Mouse (Mus musculus) adrenal gland, adult 8-10 months (tissue): ENCODE data around the gene Llcfc1. TPM values are rescaled to one million over a fixed set of nuclear protein-coding genes. Genes with fewer than 3 reads are reported as not detected.

Source experiments
- DNase-seq: peaks from one replicate; pipeline ENCODE4 v3.0.0; 2022
- total RNA-seq, 4 experiments: library from RNA; stranded (reverse); gene quantifications; 2 replicates each; pipeline ENCODE4 v1.2.4; 2022

Gene Llcfc1
- total RNA-seq: not detected

DNA sequence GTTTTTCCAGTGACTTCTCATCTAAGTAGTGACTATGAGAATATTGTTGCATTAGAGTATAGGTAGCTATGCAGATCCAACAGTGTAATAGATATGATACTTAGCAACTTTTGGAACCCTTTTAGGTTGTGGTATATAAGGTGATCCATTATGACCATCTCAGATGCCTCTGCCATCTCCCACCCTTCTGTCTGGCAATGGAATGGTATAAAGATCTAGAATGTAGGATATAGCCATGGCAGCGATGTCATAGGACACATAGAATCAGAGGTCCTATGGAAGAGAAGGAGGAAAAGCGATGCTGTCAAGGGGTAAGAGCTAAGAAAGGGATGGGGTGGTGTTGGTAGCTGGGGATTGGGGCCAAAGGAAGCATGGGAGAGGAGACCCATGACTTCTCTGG lies at the start of gene Llcfc1:
TSS of gene Llcfc1 (plus strand) at position 301 of the 400 bp plus-strand sequence.
- no peak for DNase-seq

DNA sequence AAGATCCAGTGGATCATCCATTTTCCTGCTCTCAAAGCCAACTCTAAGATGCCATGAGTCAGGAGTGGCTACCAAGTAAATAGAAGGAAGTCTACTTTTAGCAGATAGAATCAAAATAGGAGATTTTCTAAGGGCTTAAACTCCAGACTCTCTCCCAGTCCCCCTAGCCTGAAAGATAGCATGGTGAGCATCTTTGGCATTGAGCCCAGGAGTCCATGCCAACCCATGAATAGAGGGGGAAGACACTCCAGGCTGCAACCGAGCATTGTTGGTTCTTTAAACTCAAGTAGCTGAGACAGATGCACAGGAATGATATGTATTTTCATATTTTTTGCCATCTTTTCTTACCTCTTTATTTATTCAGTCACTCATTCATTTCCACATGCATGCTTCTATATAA lies 49.0 kb upstream of the Llcfc1 start:
- no peak for DNase-seq

DNA sequence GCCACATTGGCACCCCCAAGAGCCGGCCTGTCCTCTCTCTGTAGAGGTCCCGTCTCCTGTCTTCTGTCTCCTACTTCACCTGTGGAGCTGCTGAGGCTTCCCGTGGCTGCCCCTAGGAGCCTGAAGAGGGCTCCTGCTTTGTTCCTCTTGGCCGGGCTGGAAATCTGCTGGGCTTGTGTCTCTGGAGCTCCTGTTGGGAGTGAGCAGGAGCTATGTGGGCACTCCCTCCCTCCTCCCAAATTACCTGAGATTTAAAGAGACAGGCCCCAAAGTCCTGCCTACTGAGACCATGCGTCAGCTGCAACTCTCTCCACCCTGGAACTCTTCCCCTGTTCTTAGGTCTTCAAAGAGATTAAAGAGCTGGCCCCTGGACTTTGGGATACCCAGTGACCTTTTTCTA lies 48.1 kb upstream of the Llcfc1 start, which contains the start of gene Trpv6:
TSS of gene Trpv6 (minus strand) at position 228 of the 400 bp plus-strand sequence.
- DNase-seq: no peak

DNA sequence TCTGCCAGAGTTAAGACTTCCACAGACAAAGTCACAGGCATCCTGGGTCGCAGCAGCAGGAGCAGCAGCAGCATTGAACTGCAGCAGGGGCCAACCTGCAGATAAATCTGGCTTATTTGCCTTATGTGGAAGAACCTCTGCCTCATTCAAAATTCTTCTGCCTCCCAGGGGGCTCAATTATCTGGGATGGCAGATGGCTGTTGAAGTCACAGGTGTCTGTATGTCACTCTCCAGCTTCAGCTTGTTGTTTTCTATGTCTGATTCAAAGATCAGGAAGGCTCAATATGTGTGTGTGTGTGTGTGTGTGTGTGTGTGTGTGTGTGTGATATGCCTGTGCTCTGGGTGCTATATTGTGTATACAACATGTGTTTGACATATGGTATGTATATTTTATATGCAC lies 46.8 kb upstream of the Llcfc1 start:
- DNase-seq: no peak

DNA sequence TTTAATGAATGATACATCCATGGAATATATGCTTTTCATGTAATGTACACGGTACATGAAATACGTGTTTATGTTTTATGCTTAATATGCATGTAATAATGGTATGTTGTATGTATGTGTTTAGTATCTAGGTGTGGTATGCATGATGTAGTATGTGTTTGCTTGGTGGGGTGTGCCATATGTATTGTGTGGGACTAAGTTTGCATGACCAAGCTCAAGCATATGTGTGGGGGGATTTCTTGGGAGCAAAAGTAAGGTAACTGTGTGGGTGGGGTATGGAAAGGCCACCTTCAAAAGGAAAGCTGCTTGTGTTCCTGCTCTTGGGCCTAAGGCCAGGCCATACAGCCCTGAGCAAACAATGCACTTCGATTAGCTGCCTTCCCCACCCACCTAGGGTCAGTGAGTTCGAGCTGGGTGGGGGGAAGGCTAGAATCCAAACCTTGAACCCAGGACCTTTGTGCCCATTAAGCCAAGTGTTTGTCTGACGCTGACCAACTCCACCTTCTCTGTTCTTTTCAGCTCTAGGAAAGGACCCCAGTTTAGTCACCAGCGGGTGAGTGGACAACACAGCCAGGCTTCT lies 46.2 kb upstream of the Llcfc1 start:
- no peak for DNase-seq

DNA sequence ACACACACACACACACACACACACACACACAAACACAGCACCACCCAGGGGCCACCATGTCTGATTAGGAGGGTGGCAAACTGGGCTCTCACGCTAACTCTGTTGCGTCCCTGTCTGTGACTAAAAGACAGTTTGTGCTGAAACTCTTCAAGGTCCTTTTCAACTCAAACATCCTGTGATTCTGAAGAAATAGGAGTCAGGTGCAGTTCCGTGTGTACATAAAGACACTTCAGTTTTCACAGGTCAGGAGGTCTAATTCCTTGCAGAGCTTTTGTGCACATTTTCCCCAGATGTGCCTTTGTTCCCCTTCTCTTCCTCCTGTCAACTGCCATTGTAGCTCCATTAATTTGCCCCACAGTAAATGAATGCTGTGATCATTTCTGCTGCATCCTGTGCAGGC lies 43.8 kb upstream of the Llcfc1 start:
- DNase-seq: no peak

DNA sequence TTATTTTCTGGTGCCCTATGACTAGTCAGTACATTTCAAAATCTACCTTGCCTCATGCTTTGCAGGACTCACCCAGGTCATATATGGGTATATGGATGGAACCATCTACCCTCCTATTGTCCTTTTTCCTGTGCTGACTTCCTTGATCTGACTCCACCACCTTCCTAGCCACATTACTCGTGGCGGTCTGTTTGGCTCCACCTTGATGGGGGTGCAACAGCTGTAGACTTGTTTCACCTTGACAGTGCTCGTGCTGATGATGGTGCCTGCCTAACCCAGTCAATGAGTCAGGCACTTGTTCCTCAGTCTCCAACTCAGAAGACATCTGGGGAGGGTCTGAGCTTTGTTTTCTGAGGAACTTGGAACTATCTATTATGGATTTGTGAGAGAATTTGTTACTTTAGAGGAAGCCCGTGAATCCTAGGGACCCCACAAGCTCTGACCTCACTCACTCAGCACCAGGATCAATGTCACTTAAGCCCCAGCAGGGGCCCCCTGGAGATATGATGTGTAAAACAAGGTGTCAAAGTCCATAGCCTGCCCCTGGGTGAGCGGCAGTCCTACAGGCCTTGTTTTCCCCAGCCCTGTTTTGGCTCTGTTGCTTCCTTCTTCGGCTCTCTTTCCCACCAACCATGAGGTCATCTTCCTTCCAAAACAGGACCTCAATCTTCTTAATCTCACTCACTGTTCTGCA lies 42.9 kb upstream of the Llcfc1 start:
- DNase-seq: no peak

DNA sequence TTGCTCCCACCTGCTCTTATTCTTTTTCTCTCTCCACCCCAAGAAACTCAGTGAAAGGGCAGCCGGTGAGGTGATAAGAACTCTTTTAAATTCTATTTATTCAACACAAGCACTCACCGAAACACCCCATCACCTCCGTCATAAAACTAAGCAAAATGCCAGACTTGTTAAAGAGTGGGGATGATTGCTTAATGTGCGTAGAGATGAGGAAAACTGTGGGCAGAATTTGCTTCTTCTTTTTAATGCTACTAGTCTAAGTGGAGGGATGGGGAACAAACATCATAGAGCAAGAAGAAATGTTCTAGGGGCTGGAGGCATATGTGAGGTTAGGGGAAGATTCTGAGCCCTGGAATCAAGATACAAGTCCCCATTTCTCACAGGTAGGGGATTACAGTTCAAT lies 41.5 kb upstream of the Llcfc1 start:
- DNase-seq: no peak

DNA sequence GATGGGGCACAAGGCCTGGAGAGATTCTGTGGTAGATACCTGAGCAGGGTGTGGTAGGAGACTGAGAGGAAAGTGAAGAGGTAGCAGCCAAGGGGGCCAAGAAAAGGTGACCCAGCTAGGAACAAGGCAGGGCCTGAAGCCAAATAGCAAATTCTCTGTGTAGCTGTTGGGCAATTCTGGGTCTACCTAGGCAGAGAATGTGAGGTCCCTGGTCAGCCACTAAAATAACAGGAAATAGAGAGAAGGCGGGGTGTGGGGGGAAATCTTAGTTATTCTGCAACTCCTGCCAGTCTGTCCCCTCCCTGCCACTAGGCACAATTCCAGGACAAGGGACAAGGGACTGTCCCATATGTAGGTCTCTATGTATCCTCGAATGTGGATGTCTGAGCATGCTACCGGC lies 41.0 kb upstream of the Llcfc1 start:
- DNase-seq: no peak

DNA sequence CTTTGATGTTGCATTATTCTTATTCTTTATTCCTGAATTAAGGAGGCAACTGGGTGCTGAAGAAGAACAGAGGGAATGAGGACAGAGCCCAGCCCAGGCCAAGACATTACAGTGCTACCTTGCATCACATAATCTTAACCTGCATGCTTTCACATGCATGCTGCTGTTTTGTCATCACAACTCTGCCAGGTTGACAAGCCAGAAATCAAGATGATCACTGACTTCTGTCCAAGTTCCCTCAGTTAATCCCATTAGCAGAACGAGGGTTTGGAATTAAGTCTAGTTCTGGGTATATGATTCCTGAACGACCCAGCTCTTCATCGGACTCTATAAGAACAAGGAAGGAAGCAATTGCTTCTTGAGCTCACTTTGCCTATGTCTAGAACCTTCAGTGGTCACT lies 38.0 kb upstream of the Llcfc1 start:
- DNase-seq: no peak

DNA sequence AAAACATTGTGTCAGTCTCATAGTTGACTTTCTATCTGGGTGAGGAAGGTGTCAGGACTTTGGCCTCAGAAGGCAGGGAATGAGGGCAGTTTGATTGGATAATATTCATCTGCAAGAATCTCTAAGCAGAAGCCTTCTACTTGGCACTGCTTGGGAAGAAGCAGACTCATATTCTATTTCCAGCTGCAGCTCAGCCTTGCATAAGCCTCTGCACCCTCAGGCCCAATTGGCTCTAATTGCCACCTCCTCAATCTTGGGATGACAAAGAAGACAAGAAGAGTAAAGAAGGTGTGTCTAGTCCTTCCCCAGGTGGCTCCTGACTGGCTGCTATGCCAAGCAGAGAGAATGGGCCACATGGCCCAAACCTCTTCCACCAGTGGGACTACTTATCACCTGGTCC lies 37.6 kb upstream of the Llcfc1 start:
- no peak for DNase-seq

DNA sequence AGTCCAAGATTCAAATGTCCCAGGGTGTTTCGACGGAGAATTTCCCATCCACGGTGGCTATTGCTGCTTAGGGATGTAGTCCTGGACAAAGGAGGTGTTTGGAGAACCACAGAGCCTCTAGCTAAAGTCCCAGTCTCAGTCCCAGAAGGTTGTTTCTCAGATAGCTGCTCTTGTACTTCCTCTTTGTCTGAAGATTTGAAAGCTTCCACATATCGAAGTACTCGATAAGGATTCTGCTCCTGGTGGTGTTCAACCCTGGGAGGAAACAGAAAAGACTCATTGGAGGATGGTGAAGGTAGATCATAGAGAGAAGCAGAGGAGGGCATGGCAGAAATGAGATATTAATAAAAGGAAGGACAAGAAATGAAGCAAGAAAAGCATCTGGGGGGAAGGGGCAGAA lies 31.1 kb upstream of the Llcfc1 start:
- no peak for DNase-seq

DNA sequence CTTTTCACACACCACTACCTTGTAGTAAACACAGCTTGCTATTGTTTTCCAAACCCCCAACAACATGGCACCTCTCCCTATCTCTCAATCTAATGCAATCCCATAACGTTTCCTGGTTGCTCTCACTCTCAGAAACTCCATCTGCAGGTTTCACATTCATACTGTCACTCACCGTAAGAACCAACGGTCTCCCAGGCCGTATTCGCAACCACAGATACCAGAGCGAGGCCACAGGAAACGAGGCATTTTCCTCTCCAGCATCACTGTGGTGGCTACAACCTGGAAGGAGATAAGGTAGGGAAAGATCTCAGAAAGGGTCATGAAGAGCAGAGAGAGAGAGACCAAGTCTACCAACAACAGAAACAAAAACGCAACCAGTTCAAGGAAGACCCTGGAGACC lies 29.6 kb upstream of the Llcfc1 start:
- DNase-seq: no peak

DNA sequence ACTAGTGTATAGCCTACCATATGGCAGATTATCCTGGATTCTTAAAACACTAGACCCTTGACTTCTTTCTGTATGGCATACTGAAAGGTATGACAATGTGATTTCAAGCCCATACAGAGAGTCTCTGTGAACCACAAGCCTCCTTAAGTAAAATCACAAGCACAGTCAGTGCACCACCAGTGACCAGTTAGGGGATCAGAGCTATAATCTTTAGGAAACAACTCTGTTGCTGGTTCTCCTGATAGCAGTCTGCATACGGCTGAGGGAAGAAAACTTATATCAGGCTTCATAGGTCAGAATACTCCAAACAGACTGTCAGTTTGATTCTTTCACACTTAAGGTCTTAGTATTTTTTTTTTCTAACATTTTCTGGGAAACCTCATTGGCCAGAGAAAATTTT lies 25.7 kb upstream of the Llcfc1 start:
- no peak for DNase-seq

DNA sequence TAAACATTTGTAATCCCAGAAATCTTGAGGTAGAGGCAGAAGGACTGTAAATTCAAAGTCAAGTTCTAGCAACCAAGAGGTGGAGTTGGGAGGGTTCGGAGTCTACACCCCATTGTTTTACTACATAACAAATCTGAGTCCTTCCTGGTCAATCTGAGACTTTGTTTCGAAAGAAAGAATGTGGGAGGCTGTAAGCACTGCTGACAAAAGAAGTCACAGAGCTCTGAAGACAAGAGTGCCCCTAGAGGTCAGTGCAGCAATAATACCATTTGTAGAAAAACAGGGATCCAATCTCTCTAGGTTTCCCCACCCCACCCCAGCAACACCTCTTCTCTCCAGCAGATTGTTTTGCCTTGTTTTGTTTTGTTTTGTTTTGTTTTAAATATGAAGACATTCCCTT lies 21.9 kb upstream of the Llcfc1 start:
- no peak for DNase-seq

DNA sequence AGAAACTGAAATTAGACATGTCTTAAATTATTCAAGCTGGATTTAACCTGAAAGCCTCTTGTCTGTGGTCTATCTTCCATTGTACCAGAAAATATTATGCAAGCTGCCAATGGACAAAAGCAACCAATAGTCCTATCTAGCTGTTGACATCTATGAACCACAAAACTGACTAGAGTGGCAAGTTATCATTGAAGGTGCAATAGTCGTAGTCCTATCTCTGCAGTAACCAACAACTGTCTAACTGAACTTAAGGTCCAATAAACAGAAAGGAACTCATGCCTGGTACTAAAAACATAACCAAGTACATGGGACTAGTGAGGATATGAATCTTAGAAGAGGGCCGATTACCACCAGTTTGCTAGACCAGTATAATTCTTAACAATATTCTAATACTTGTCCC lies 7.7 kb upstream of the Llcfc1 start:
- DNase-seq: no peak

DNA sequence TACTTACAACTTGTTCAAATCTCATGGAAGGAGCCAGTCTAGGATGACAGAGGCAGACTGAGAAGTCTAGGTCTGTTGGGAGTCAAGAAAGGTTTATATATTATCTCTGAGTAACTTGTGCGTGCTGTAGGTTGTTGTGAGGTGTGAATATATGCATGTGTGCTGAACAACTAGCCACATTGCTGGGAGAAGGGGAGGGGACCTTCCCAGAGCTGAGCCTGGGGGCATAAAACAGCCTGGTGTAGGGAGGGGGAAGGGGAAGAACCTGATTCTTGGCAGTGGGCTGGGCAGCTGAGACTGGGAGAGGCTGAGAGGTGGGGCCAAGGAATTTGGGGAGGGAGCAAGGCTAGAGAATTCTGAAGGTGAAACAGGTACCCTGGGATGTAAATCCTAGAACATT lies 3.6 kb upstream of the Llcfc1 start, which contains the start of gene Trpv5:
TSS of gene Trpv5 (minus strand) at position 101 of the 400 bp plus-strand sequence.
- DNase-seq: no peak

DNA sequence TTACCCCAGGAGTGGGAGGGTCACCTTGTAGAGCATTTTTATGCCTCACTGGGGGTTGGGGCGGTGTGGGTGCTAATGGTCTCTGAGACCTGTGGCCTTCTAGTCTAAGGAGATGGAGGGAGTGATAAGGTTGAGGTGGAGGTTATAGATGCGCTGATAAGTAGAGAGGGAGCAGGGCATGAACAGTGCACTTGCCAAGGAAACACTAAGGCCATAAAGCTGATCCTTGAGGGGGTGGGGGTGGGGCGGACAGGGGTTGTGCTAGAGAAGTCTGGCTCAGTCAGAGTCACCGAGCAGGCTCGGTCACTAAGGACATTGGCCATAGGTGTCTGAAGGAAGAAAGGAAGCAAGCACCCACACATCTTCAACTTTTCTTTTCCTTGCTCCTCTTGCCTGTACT lies 2.6 kb upstream of the Llcfc1 start:
- DNase-seq: no peak

DNA sequence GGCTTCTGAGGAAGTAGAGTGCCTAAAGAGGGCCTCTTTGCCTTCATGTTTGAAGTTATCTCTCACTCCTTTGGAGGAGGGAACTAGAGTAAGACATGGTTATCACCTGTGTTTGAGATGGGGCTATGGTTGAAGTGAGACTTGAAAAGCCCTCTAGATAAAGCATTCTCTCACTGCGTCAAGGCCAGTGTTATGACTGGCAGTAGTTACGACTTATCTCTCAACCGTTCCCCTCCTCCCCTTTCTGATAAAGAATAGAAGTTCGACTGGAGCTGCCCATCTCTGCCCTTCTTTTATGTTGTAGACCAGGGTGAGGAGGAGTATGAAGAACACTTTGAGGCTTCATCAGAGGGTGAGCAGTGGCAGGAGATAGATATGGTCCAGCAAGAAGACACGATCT lies 680 bp downstream of the Llcfc1 start:
- no peak for DNase-seq

DNA sequence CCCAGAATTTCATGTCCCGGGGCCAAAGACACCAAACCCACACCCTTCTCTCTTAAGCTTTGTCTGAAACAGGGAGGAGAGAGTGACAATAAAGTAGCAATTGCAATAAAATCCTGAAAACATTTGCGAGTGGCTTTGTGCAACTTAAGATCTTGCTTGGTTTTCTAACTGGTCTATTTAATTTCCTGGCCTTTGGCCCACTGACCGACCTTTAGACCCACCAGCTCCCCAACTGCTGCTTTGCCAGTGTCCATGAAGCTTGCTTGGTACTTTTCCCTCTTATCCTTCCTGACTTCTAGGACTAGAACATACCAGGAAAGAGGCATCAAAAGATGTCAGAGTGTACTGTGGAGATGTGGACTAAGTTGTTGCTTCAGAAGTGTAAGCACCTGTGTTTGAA lies 1.4 kb downstream of the Llcfc1 start:
- no peak for DNase-seq

DNA sequence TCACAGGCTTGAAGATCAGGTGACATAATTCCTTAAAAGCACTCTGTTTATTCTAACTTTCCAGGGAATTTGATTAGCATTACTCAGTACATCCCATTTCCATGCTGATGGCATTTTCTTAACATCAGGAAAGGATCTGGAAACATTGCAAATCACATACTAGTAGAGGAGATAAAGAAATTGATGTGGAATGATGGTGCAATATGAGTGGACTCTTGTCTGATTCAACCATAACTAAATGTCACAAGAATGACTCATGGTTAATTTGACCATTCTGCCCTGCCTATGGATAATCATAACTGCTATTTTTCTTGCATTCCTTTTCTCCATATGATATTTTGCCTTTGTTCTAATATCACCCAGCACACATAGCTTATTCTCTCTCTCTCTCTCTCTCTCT lies 8.0 kb downstream of the Llcfc1 start:
- no peak for DNase-seq

DNA sequence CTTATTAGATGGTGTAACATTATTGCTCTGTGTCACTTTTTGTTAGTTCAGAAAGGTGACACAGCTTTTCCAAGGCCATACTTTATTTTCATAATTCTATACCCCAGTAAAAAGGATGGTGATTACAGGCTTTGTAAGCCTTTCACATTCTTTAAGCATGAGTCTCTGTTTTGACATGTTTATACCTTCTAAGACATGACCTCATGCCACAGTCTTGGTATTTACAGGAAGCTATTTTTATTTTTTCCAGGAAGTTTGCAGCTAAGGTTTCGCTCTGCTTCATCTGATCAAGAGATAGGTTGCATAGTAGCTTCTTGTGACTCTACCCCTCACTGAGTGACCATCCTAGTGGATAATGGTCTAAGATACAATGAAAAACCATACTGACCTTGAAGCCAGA lies 10.2 kb downstream of the Llcfc1 start:
- DNase-seq: no peak

DNA sequence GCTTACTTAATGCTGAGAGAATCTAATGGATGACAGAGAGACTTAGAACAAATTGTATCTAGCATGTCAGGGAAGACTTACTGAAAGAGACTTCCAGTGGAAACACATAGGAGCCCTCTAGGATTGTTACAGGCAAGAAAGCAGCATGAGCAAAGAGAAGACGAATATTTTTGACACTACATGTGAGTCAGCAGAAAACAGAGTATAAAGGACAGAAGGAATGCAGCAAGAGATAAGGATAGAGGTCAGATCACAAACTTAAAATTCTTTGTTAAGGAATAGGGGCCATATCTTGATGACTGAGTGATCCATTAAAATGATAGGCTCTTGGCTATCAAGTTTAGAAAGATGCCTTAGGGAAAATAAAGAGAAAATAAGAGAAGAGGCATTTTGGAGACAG lies 17.0 kb downstream of the Llcfc1 start:
- no peak for DNase-seq

DNA sequence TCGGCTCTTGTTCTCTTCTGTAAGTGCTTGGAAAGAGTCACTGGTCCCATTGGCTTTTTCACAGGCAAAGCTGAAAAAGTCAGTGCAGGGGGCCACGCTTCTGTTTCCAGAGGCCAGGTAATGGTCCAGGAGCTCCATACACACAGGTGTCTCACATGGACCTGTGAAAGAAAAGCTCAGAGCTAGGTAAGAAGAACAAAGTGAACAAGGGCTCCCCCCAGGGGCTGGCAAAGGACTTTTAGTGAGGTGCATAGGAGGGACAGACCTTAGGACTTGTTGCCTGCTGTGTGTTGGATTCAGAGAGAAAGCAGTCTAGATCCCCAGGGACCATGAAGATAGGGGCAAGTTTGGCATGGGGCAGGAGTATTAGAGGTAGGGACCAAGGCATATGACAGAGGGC lies 18.7 kb downstream of the Llcfc1 start:
- no peak for DNase-seq

DNA sequence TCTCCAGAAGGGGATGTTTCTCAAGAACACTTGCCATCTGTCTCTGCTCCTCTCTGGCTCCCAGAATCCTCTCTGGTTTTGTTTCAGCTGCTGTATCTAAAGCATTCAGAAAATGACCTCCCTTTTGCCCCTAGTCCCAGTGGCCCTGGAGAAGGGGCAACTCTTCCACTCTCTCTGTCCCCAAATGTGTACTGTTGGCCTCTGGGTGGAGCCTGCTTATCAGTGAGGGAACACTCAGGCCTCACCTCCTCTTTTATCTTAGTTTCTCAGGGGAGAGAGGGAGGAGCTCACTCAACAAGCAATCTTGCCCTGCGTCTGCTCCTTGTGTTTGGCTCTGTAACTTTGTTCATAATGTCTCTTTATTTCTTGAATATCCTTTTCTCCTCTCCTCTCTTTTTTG lies 19.9 kb downstream of the Llcfc1 start, which contains the start of gene Kel:
TSS of gene Kel (minus strand) at position 217 of the 400 bp plus-strand sequence.
- DNase-seq: no peak
